Mouse (Mus musculus): ENCODE data around the gene Zbtb21.

Zbtb21 gene

GRCm38 (mm10) chr16:97946993-97947392, 15.4 kb downstream of the Zbtb21 start:
- DNase-seq (ENCODE audit: low read depth), result peak; percentile 6

GRCm38 (mm10) chr16:97941844-97942243, 20.6 kb downstream of the Zbtb21 start:
- no peak for DNase-seq (ENCODE audit: low read depth)

- DNase-seq (ENCODE audit: low read depth), result no peak
Measured at GRCm38 (mm10) chr16:97940471-97940973, 21.9 kb downstream of the Zbtb21 start.

- DNase-seq (ENCODE audit: low read depth), result no peak
Measured at GRCm38 (mm10) chr16:97935815-97936214, 26.6 kb downstream of the Zbtb21 start.

- DNase-seq (ENCODE audit: low read depth), result peak; percentile 32
Measured at GRCm38 (mm10) chr16:97930231-97930630, 32.2 kb downstream of the Zbtb21 start.

GRCm38 (mm10) chr16:97929520-97929919, 32.9 kb downstream of the Zbtb21 start:
- no peak for DNase-seq (ENCODE audit: low read depth)

- DNase-seq (ENCODE audit: low read depth), result no peak
Measured at GRCm38 (mm10) chr16:97927331-97927938, 35.0 kb downstream of the Zbtb21 start.

GRCm38 (mm10) chr16:97926381-97926780, 36.0 kb downstream of the Zbtb21 start:
- DNase-seq (ENCODE audit: low read depth), result no peak

GRCm38 (mm10) chr16:97925760-97926159, 36.7 kb downstream of the Zbtb21 start:
- DNase-seq (ENCODE audit: low read depth), result no peak

GRCm38 (mm10) chr16:97923700-97924099, 38.7 kb downstream of the Zbtb21 start:
- no peak for DNase-seq (ENCODE audit: low read depth)

GRCm38 (mm10) chr16:97922779-97923126, 39.7 kb downstream of the Zbtb21 start:
- DNase-seq (ENCODE audit: low read depth), result no peak

- peak; percentile 86 for DNase-seq (ENCODE audit: low read depth)
Measured at GRCm38 (mm10) chr16:97921961-97922778, 40.3 kb downstream of the Zbtb21 start.

- no peak for DNase-seq (ENCODE audit: low read depth)
Measured at GRCm38 (mm10) chr16:97920621-97921020, 41.8 kb downstream of the Zbtb21 start.

- DNase-seq (ENCODE audit: low read depth), result no peak
Measured at GRCm38 (mm10) chr16:97919793-97920192, 42.6 kb downstream of the Zbtb21 start.

- DNase-seq (ENCODE audit: low read depth), result no peak
Measured at GRCm38 (mm10) chr16:97912873-97913272, 49.5 kb downstream of the Zbtb21 start.

- no peak for DNase-seq (ENCODE audit: low read depth)
Measured at GRCm38 (mm10) chr16:97909356-97909755, 53.1 kb downstream of the Zbtb21 start.

GRCm38 (mm10) chr16:97907496-97907895, 54.9 kb downstream of the Zbtb21 start:
- DNase-seq (ENCODE audit: low read depth), result no peak

GRCm38 (mm10) chr16:97906337-97906736, 56.1 kb downstream of the Zbtb21 start:
- no peak for DNase-seq (ENCODE audit: low read depth)

- no peak for DNase-seq (ENCODE audit: low read depth)
Measured at GRCm38 (mm10) chr16:97905449-97905991, 56.9 kb downstream of the Zbtb21 start.

- DNase-seq (ENCODE audit: low read depth), result no peak
Measured at GRCm38 (mm10) chr16:97904035-97904434, 58.4 kb downstream of the Zbtb21 start.

GRCm38 (mm10) chr16:97897346-97898024, 64.9 kb downstream of the Zbtb21 start:
- DNase-seq (ENCODE audit: low read depth), result peak; percentile 82
